Mouse (Mus musculus) heart, embryonic 14.5 days (tissue): ENCODE data around the gene Zfp58. TPM values are rescaled to one million over a fixed set of nuclear protein-coding genes. Genes with fewer than 3 reads are reported as not detected.
A peak's percentile ranks its signal among the peaks of the same experiment; 100 is the strongest.
"Not testable (repeated sequence)": the region's sequence is repeated elsewhere in the genome, so short reads cannot be mapped to it uniquely, and the experiment has no call there.

Experiments used
- ATAC-seq: fragments of 200-750 bp; cut with Nextera tagmentation; 2 replicates; pipeline ENCODE4 v1.8.0; 2017; ENCODE audit warnings: low read depth, moderate TSS enrichment; ENCODE audit not compliant: insufficient number of reproducible peaks, insufficient read depth, low FRiP score
- H3K27ac ChIP-seq, 2 experiments: fragments of 200-500 bp in 1 of 2; fragments of 300-500 bp in 1 of 2; sonication (generic) in 1 of 2; replicated peaks in 1 of 2; 2 replicates each; pipeline ENCODE4 v1.5.1; 2012 to 2014; ENCODE audit warnings: low read depth in 2 of 2, low read length in 2 of 2, control low read depth in 1 of 2, mild to moderate bottlenecking in 1 of 2, mixed read lengths in 1 of 2; ENCODE audit not compliant: control insufficient read depth in 1 of 2, insufficient read depth in 1 of 2
- H3K27me3 ChIP-seq: fragments of 300-500 bp; sonication (generic); 2 replicates; pipeline ENCODE4 v1.6.1; 2014; ENCODE audit warnings: mild to moderate bottlenecking, low read length, control low read depth; ENCODE audit not compliant: control insufficient read depth, insufficient read depth
- H3K36me3 ChIP-seq: fragments of 300-500 bp; sonication (generic); 2 replicates; pipeline ENCODE4 v1.6.1; 2014; ENCODE audit warnings: mild to moderate bottlenecking, control low read depth, low read length, mixed read lengths; ENCODE audit not compliant: control insufficient read depth, insufficient read depth
- H3K4me1 ChIP-seq, 2 experiments: fragments of 200-500 bp in 1 of 2; fragments of 300-500 bp in 1 of 2; sonication (generic) in 1 of 2; 2 replicates each; pipeline ENCODE4 v1.6.1; 2012 to 2014; ENCODE audit warnings: low read length in 2 of 2, control low read depth in 1 of 2, mixed read lengths in 1 of 2; ENCODE audit not compliant: control insufficient read depth in 2 of 2, insufficient read depth in 2 of 2
- H3K4me2 ChIP-seq: fragments of 300-500 bp; sonication (generic); 2 replicates; pipeline ENCODE4 v1.6.1; 2014; ENCODE audit warnings: mild to moderate bottlenecking, low read length
- H3K4me3 ChIP-seq, 2 experiments: fragments of 200-500 bp in 1 of 2; fragments of 300-500 bp in 1 of 2; sonication (generic) in 1 of 2; 2 replicates each; pipeline ENCODE4 v1.5.1; 2012 to 2014; ENCODE audit warnings: low read length in 2 of 2, mild to moderate bottlenecking in 2 of 2, control low read depth in 1 of 2, low read depth in 1 of 2, moderate library complexity in 1 of 2; ENCODE audit not compliant: control insufficient read depth in 1 of 2, insufficient read depth in 1 of 2
- H3K9ac ChIP-seq: fragments of 300-500 bp; sonication (generic); 2 replicates; pipeline ENCODE4 v1.6.1; 2014; ENCODE audit warnings: mild to moderate bottlenecking, low read length
- H3K9me3 ChIP-seq: fragments of 300-500 bp; sonication (generic); 2 replicates; pipeline ENCODE4 v1.6.1; 2016; ENCODE audit warnings: low read length, control low read depth; ENCODE audit not compliant: control insufficient read depth
- WGBS: fragments of 180-500 bp; shearing (Covaris S2); extraction: QIAGEN DNeasy Blood & Tissue Kit; methylation state at CpG from one replicate; pipeline ENCODE4 v1.1.7; 2014; 5-methylcytosine and 5-hydroxymethylcytosine counted together
- polyA plus RNA-seq: library from polyadenylated mRNA; unstranded; fragments of >200 nt; fragmentation: Nextera tagmentation; extraction: Ambion mirVana; gene quantifications from 2 replicates; pipeline ENCODE4 v1.2.1, GENCODE M21; 2014

Zfp58 gene
- polyA plus RNA-seq, 1 experiment from 2014 or later, result 9.0 TPM

DNA sequence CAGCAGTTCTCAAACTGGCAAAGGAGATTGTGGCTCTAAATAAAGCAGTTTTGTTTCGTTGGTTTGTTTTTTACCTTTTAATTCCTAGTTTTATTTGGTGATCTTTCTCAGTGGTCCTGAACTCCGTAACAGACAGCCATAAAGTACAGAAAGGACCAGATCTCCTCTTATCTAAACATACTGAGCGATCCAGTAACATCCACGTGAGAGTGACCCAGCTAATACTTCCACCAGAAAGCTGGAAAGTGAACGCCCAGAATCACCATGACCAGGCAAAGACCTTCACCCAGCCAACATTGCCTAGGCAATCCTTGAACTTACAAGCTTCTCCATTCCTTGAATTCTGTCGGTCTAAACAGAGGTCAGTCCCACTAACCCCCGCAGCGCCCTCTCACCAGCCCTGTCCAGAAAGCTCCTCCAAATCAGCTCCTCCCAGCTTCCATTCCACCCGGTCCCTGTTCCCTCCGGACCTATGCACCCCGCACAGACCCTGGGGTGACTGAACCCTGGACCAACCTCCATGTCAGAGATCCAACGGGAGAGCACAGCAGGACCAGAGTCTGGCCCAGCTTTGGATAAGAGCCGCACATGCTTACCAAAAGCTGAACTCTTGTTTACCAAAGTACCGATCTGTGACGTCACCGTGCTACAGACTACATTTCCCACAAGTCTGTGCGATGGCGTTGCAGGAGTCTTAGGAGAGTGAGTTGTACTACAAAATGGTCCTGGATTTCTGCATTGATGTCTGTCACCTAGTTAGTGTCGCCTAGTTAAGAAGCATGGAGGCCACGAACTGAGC is 16.5 kb downstream of the Zfp58 start, which contains the start of gene Zfp874b:
Gene Zfp874b, minus strand, starts transcription at position 634 of the 799 bp plus-strand sequence.
- H3K27ac ChIP-seq, result peak within 1 kb of the TSS; percentile 40 to 58
- peak within 1 kb of the TSS; percentile 69 to 80 for H3K4me3 ChIP-seq
- 0 out of 2 replicates have a peak, but pooled peaks cover 12% of the 10 kb centered on the region for H3K36me3 ChIP-seq
- peak; percentile 91 for ATAC-seq
- H3K4me2 ChIP-seq, result peak within 1 kb of the TSS; percentile 87
- H3K4me1 ChIP-seq, result peaks cover 0 to 6% of the 10 kb centered on the region in 2 experiments; a peak in 1 of 4 replicates
- H3K9me3 ChIP-seq, result no peaks in the 10 kb centered on the region
- peak within 1 kb of the TSS; percentile 76 for H3K9ac ChIP-seq
- WGBS, result 2% methylated on average over 20 of the region's 20 CpGs
- no peaks in the 10 kb centered on the region for H3K27me3 ChIP-seq

GRCm38 (mm10) chr13:67481528-67481927 is 18.8 kb downstream of the Zfp58 start:
- Histone ChIP-seq H3K4me3 (no peak overlapping the region), H3K9ac (no peak overlapping the region), H3K27ac (no peak overlapping the region), H3K27me3 (no peaks in the 10 kb centered on the region), H3K36me3 (0 out of 2 replicates have a peak, but pooled peaks cover 5% of the 10 kb centered on the region), H3K4me2 (no peak overlapping the region), H3K9me3 (no peaks in the 10 kb centered on the region), H3K4me1 (peaks cover 0 to 6% of the 10 kb centered on the region in 2 experiments; a peak in 1 of 4 replicates)
- 57% methylated on average over 4 of the region's 4 CpGs for WGBS
- no peak for ATAC-seq

DNA sequence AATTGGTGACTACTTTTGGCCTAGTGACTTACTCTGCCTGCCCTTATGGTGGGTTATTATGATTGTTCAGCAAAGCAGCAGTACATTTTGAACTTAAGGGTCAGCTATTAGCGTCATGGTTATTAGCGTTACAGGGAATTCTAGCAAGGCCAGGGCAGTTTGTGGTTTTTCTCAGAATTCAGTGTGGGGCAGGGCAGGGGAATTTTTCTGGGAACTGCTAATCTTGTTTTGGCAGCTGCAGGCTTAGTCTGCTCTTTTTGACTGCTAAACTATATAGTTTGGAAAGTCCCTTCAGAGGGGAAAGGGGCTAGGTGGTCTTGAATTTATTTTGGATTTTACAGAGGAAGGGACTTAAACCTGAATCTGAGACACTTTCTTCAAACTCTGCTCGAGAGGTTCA is 31.1 kb downstream of the Zfp58 start:
- Histone ChIP-seq H3K27ac (no peak overlapping the region), H3K4me3 (no peak overlapping the region), H3K4me2 (no peak overlapping the region), H3K36me3 (peaks cover 25% of the 10 kb centered on the region), H3K27me3 (no peaks in the 10 kb centered on the region), H3K9me3 (0 out of 2 replicates have a peak, but pooled peaks cover 10% of the 10 kb centered on the region), H3K9ac (no peak overlapping the region), H3K4me1 (no peaks in the 10 kb centered on the region)
- ATAC-seq, result no peak
- 82% methylated on average over 3 of the region's 3 CpGs for WGBS

GRCm38 (mm10) chr13:67463506-67464185 is 36.7 kb downstream of the Zfp58 start:
- ATAC-seq, result not testable (repeated sequence)
- 84% methylated on average over 2 of the region's 5 CpGs for WGBS

GRCm38 (mm10) chr13:67452021-67452309 is 48.4 kb downstream of the Zfp58 start:
- no peak for ATAC-seq
- WGBS, result 12% methylated on average over 3 of the region's 3 CpGs
- Histone ChIP-seq H3K4me1 (no peaks in the 10 kb centered on the region), H3K36me3 (peaks cover 20% of the 10 kb centered on the region), H3K9ac (peak overlapping the region; percentile 69), H3K27me3 (no peaks in the 10 kb centered on the region), H3K4me3 (peak overlapping the region; percentile 64; a peak in 3 of 4 replicates), H3K9me3 (no peaks in the 10 kb centered on the region), H3K4me2 (peak overlapping the region; percentile 70), H3K27ac (peak overlapping the region; percentile 45 to 61; a peak in 2 of 4 replicates)

More at GRCm38 (mm10) chr13:67463506-67464185, 36.7 kb downstream of the Zfp58 start:
- not testable (repeated sequence) for H3K9me3 ChIP-seq, H3K4me3 ChIP-seq, H3K27ac ChIP-seq, H3K4me2 ChIP-seq, H3K27me3 ChIP-seq, H3K9ac ChIP-seq, H3K36me3 ChIP-seq, H3K4me1 ChIP-seq

DNA sequence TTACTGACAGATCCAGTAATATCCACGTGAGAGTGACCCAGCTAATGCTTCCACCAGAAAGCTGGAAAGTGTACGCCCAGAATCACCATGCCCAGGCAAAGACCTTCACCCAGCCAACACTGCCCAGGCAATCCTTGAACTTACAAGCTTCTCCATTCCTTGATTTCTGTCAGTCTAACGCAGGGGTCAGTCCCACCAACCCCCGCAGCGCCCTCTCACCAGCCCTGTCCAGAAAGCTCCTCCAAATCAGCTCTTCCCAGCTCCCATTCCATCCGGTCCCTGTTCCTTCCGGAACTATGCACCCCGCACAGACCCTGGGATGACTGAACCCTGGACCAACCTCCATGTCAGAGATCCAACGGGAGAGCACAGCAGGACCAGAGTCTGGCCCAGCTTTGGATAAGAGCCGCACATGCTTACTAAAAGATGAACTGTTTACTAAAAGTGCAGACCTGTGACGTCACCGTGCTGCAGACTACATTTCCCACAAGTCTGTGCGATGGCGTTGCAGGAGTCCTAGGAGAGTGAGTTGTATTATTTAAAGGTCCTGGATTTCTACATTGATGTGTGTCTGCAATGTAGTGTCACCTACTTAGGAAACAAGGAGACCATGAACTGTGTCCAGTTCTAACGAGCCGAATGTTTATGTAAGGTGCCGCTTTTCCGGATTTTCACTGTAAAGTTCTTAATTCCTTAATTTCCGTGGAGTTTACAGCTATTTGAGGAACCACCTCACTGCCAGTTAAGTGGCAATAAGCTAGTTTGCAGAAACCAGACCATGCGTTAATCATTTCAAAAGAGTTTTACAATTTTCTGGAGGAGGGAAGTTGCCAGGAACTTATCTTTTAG is 49.0 kb downstream of the Zfp58 start, which contains the start of gene Zfp874a:
Gene Zfp874a, minus strand, starts transcription at position 453 of the 849 bp plus-strand sequence.
- no peaks in the 10 kb centered on the region for H3K27me3 ChIP-seq
- H3K4me1 ChIP-seq, result no peaks in the 10 kb centered on the region
- peak within 1 kb of the TSS; percentile 69 for H3K9ac ChIP-seq
- peak within 1 kb of the TSS; percentile 45 to 61 for H3K27ac ChIP-seq
- H3K36me3 ChIP-seq, result peaks cover 24% of the 10 kb centered on the region
- peak within 1 kb of the TSS; percentile 70 for H3K4me2 ChIP-seq
- H3K4me3 ChIP-seq, result peak within 1 kb of the TSS; percentile 64
- 1% methylated on average over 20 of the region's 20 CpGs for WGBS
- H3K9me3 ChIP-seq, result no peaks in the 10 kb centered on the region
- peak; percentile 96 for ATAC-seq
